8 mouse cellular contexts compared by ENCODE assay signal in the genomic region with DNA sequence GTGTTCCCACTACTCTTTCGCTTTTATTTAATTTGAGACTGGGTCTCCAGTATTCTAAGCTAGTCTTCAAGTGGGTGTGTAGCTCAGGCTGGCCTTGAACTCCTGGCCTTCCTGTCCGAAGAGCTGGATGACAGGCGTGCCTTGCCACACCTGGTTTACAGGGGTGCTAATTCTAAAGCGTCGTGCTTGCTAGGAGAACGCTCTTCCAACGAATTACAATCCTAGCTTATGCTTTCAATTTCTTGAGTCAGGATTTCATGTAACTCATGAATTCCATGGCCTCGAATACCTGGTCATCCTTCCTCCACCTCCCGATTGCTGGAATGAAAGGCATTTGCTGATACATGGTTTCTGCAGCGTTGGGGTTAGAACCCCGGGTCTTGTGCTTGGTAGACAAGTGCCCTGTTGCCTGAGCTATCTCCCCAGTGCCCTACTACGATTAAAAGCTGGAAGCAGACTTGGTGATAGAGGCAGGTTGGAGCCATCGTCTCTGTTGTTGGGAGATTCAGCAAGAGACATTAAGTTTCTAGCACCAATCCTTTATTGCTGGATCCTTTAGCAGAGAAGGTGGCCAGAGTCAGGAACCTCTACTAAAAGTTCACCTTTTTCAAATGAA. TPM values are rescaled to one million over a fixed set of nuclear protein-coding genes. Genes with fewer than 3 reads are reported as not detected.
DNase-seq lines count a peak whose midpoint lies in the region; ATAC-seq and TF ChIP-seq lines count a peak whose summit lies in the region.

No protein-coding gene starts in this region.

- H3K36me3 ChIP-seq in heart, embryonic 11.5 days (ENCODE audit: control insufficient read depth, insufficient read depth, low read length), result peaks cover 28% of the 10 kb centered on the region
- peaks cover 43% of the 10 kb centered on the region for H3K36me3 ChIP-seq in E14TG2a.4 (ENCODE audit: insufficient read depth, low read length)
- peaks cover 11% of the 10 kb centered on the region for H3K36me3 ChIP-seq in forebrain, embryonic 16.5 days (ENCODE audit: control insufficient read depth, insufficient read depth)
- H3K36me3 ChIP-seq in liver, embryonic 16.5 days (ENCODE audit: control insufficient read depth, insufficient read depth), result peaks cover 28% of the 10 kb centered on the region

- H3K9me3 ChIP-seq in heart, embryonic 11.5 days (replicated peaks; ENCODE audit: control insufficient read depth, low read length), result no peaks in the 10 kb centered on the region
- H3K9me3 ChIP-seq in E14TG2a.4 (ENCODE audit: low read length), result no peaks in the 10 kb centered on the region
- no peaks in the 10 kb centered on the region for H3K9me3 ChIP-seq in forebrain, embryonic 16.5 days (ENCODE audit: control insufficient read depth, low read length)
- H3K9me3 ChIP-seq in liver, embryonic 16.5 days (replicated peaks; ENCODE audit: control insufficient read depth, low read length), result no peaks in the 10 kb centered on the region

- H3K4me2 ChIP-seq in heart, embryonic 11.5 days, result peak overlapping the region; percentile 68
- H3K4me2 ChIP-seq in forebrain, embryonic 16.5 days (ENCODE audit: low read length), result peak overlapping the region; percentile 88
- peak overlapping the region; percentile 63 for H3K4me2 ChIP-seq in liver, embryonic 16.5 days (ENCODE audit: low read depth, low read length)

- H3K27me3 ChIP-seq in heart, embryonic 11.5 days (ENCODE audit: control insufficient read depth, insufficient read depth, low read length), result no peaks in the 10 kb centered on the region
- H3K27me3 ChIP-seq in E14TG2a.4 (ENCODE audit: insufficient read depth, low read length), result no peaks in the 10 kb centered on the region
- H3K27me3 ChIP-seq in forebrain, embryonic 16.5 days (replicated peaks; ENCODE audit: control insufficient read depth, insufficient read depth, low read length), result no peaks in the 10 kb centered on the region
- H3K27me3 ChIP-seq in liver, embryonic 16.5 days (ENCODE audit: control insufficient read depth, insufficient read depth, low read depth, low read length), result no peaks in the 10 kb centered on the region

- 21% methylated on average over 13 of the region's 13 CpGs for WGBS in heart, embryonic 11.5 days (ENCODE audit: insufficient replicate concordance)
- 33% methylated on average over 13 of the region's 13 CpGs for WGBS in forebrain, embryonic 16.5 days
- 10% methylated on average over 13 of the region's 13 CpGs for WGBS in liver, embryonic 16.5 days (ENCODE audit: insufficient replicate concordance)

- intact Hi-C loops in heart, postnatal 14 days (cut with DNase I), result loop anchor here (5.0 kb wide), 1 partner anchor 59 kb away; no protein-coding TSS in a partner anchor

- no peak for TF ChIP-seq CTCF in E14TG2a.4 (conservative IDR thresholded peaks at IDR 0.05; ENCODE audit: low read length)

- peak overlapping the region; percentile 91 for H3K4me3 ChIP-seq in heart, embryonic 11.5 days (ENCODE audit: low read depth, low read length)
- peak overlapping the region; percentile 84 for H3K4me3 ChIP-seq in E14TG2a.4 (replicated peaks; ENCODE audit: low read length)
- H3K4me3 ChIP-seq in forebrain, embryonic 16.5 days (replicated peaks; ENCODE audit: low read length), result peak overlapping the region; percentile 77
- H3K4me3 ChIP-seq in liver, embryonic 16.5 days (ENCODE audit: low read depth, low read length), result peak overlapping the region; percentile 87

- peaks cover 21% of the 10 kb centered on the region for H3K4me1 ChIP-seq in heart, embryonic 11.5 days (ENCODE audit: control insufficient read depth, insufficient read depth, low read length)
- H3K4me1 ChIP-seq in E14TG2a.4 (replicated peaks; ENCODE audit: low read depth, low read length), result peaks cover 67% of the 10 kb centered on the region
- peaks cover 34% of the 10 kb centered on the region for H3K4me1 ChIP-seq in forebrain, embryonic 16.5 days (replicated peaks; ENCODE audit: control insufficient read depth, insufficient read depth, low read length)
- peaks cover 38% of the 10 kb centered on the region for H3K4me1 ChIP-seq in liver, embryonic 16.5 days (ENCODE audit: control insufficient read depth, low read depth, low read length)

- H3K9ac ChIP-seq in heart, embryonic 11.5 days (ENCODE audit: low read depth, low read length), result peak overlapping the region; percentile 98
- peak overlapping the region; percentile 94 for H3K9ac ChIP-seq in forebrain, embryonic 16.5 days (replicated peaks; ENCODE audit: low read depth, low read length)
- peak overlapping the region; percentile 98 for H3K9ac ChIP-seq in liver, embryonic 16.5 days (ENCODE audit: low read depth, low read length)

- H3K27ac ChIP-seq in heart, embryonic 11.5 days (ENCODE audit: low read depth, low read length), result peak overlapping the region; percentile 91
- peak overlapping the region; percentile 79 for H3K27ac ChIP-seq in forebrain, embryonic 16.5 days (ENCODE audit: low read length)
- H3K27ac ChIP-seq in liver, embryonic 16.5 days (ENCODE audit: low read length), result peak overlapping the region; percentile 92

- no peak for ATAC-seq in heart, embryonic 11.5 days (replicated peaks; ENCODE audit: insufficient number of reproducible peaks, low FRiP score, low TSS enrichment)
- no peak for ATAC-seq in forebrain, embryonic 16.5 days
- no peak for ATAC-seq in liver, embryonic 16.5 days (ENCODE audit: low read depth)

- DNase-seq in heart, postnatal 14 days, result no peak
- no peak for DNase-seq in adrenal gland, adult 18-20 months (ENCODE audit: low spot score in 2 of 2)
- DNase-seq in thymus, postnatal 25 days, result no peak
- no peak for DNase-seq in adrenal gland, postnatal 4 days (ENCODE audit: low spot score in 2 of 2)

RNA-seq across cellular contexts. Expression of gene Kxd1, which starts 0.5 kb away (rescaled TPM):
- 67.3 and 68.1 TPM in 2 replicates for polyA plus RNA-seq in heart, embryonic 11.5 days (2014; fragmentation: Nextera tagmentation; extraction: Ambion mirVana)
- total RNA-seq in heart, postnatal 14 days (2021), result 10 to 100 TPM; 75.3 to 76.6 TPM
- 45.5 and 45.9 TPM in 2 replicates for polyA plus RNA-seq in forebrain, embryonic 16.5 days (2015; fragmentation: Nextera tagmentation; extraction: Ambion mirVana)
- polyA plus RNA-seq in liver, embryonic 16.5 days (2015; fragmentation: Nextera tagmentation; extraction: Ambion mirVana), result 27.6 and 29.0 TPM in 2 replicates
- 10 to 100 TPM; 68.1 to 76.3 TPM for total RNA-seq in adrenal gland, adult 18-20 months (2021)
- total RNA-seq in adrenal gland, postnatal 4 days (2021), result 10 to 100 TPM; 80.4 to 80.5 TPM

RNA-seq across cellular contexts. Expression of gene Fkbp8, which starts 0.8 kb away (rescaled TPM):
- 202 and 212 TPM in 2 replicates for polyA plus RNA-seq in heart, embryonic 11.5 days (2014; fragmentation: Nextera tagmentation; extraction: Ambion mirVana)
- 100 to 1,000 TPM; 150 to 163 TPM for total RNA-seq in heart, postnatal 14 days (2021)
- 402 and 462 TPM in 2 replicates for polyA plus RNA-seq in forebrain, embryonic 16.5 days (2015; fragmentation: Nextera tagmentation; extraction: Ambion mirVana)
- polyA plus RNA-seq in liver, embryonic 16.5 days (2015; fragmentation: Nextera tagmentation; extraction: Ambion mirVana), result 155 and 158 TPM in 2 replicates
- total RNA-seq in adrenal gland, adult 18-20 months (2021), result 100 to 1,000 TPM; 257 to 332 TPM
- 100 to 1,000 TPM; 315 to 322 TPM for total RNA-seq in adrenal gland, postnatal 4 days (2021)

RNA-seq across cellular contexts. Expression of gene Ell, which starts 11.0 kb away (rescaled TPM):
- 14.1 and 14.7 TPM in 2 replicates for polyA plus RNA-seq in heart, embryonic 11.5 days (2014; fragmentation: Nextera tagmentation; extraction: Ambion mirVana)
- 10 to 100 TPM; 15.5 to 16.5 TPM for total RNA-seq in heart, postnatal 14 days (2021)
- 17.1 and 18.9 TPM in 2 replicates for polyA plus RNA-seq in forebrain, embryonic 16.5 days (2015; fragmentation: Nextera tagmentation; extraction: Ambion mirVana)
- polyA plus RNA-seq in liver, embryonic 16.5 days (2015; fragmentation: Nextera tagmentation; extraction: Ambion mirVana), result 12.9 and 16.8 TPM in 2 replicates
- 10 to 100 TPM; 23.1 to 26.6 TPM for total RNA-seq in adrenal gland, adult 18-20 months (2021)
- total RNA-seq in adrenal gland, postnatal 4 days (2021), result 10 to 100 TPM; 31.0 to 32.4 TPM

RNA-seq across cellular contexts. Expression of gene Uba52, which starts 17.7 kb away (rescaled TPM):
- 798 and 827 TPM in 2 replicates for polyA plus RNA-seq in heart, embryonic 11.5 days (2014; fragmentation: Nextera tagmentation; extraction: Ambion mirVana)
- total RNA-seq in heart, postnatal 14 days (2021), result 1,000 to 10,000 TPM; 1,458 to 1,541 TPM
- polyA plus RNA-seq in forebrain, embryonic 16.5 days (2015; fragmentation: Nextera tagmentation; extraction: Ambion mirVana), result 660 and 697 TPM in 2 replicates
- polyA plus RNA-seq in liver, embryonic 16.5 days (2015; fragmentation: Nextera tagmentation; extraction: Ambion mirVana), result 490 and 558 TPM in 2 replicates
- total RNA-seq in adrenal gland, adult 18-20 months (2021), result 1,000 to 10,000 TPM; 1,449 to 1,570 TPM
- 1,000 to 10,000 TPM; 1,529 to 1,618 TPM for total RNA-seq in adrenal gland, postnatal 4 days (2021)

RNA-seq across cellular contexts. Expression of gene Rex1bd, which starts 21.7 kb away (rescaled TPM):
- 109 and 124 TPM in 2 replicates for polyA plus RNA-seq in heart, embryonic 11.5 days (2014; fragmentation: Nextera tagmentation; extraction: Ambion mirVana)
- total RNA-seq in heart, postnatal 14 days (2021), result 100 to 1,000 TPM; 105 TPM
- polyA plus RNA-seq in forebrain, embryonic 16.5 days (2015; fragmentation: Nextera tagmentation; extraction: Ambion mirVana), result 149 and 157 TPM in 2 replicates
- 53.7 and 55.6 TPM in 2 replicates for polyA plus RNA-seq in liver, embryonic 16.5 days (2015; fragmentation: Nextera tagmentation; extraction: Ambion mirVana)
- 100 to 1,000 TPM; 155 to 174 TPM for total RNA-seq in adrenal gland, adult 18-20 months (2021)
- total RNA-seq in adrenal gland, postnatal 4 days (2021), result 100 to 1,000 TPM; 105 to 109 TPM
